Mouse (Mus musculus): ENCODE results near the gene Coq8b. TPM values are rescaled to one million over a fixed set of nuclear protein-coding genes. Genes with fewer than 3 reads are reported as not detected.

Gene Coq8b
- polyA plus RNA-seq, 1 experiment from 2014 or later, result 15.9 TPM

GRCm38 (mm10) chr7:27257852-27258204, 25.0 kb downstream of the Coq8b start:
- peak overlapping the region; percentile 71 for H3K4me3 ChIP-seq (ENCODE audit: low read length)
- peak overlapping the region; percentile 71 for H3K9ac ChIP-seq (ENCODE audit: low read length)
- H3K9me3 ChIP-seq (replicated peaks; ENCODE audit: control insufficient read depth, low read length), result no peaks in the 10 kb centered on the region
- H3K4me2 ChIP-seq (ENCODE audit: low read depth, low read length), result peak overlapping the region; percentile 92
- ATAC-seq (replicated peaks; ENCODE audit: extremely low read depth, insufficient read depth, low FRiP score), result 0 out of 2 replicates have a peak, but pooled peaks have one; percentile 1
- H3K27me3 ChIP-seq (ENCODE audit: control insufficient read depth, insufficient read depth, low read length), result no peaks in the 10 kb centered on the region
- 3% methylated on average over 5 of the region's 6 CpGs for WGBS
- peak overlapping the region; percentile 84 for H3K27ac ChIP-seq (ENCODE audit: low read length)
- peaks cover 21% of the 10 kb centered on the region for H3K4me1 ChIP-seq (ENCODE audit: control insufficient read depth, insufficient read depth, low read length)
- H3K36me3 ChIP-seq (ENCODE audit: control insufficient read depth, insufficient read depth), result peaks cover 3% of the 10 kb centered on the region; the same call in 1 of the 2 replicates

- Histone ChIP-seq H3K9me3 (replicated peaks; ENCODE audit: control insufficient read depth, low read length) (no peaks in the 10 kb centered on the region), H3K9ac (ENCODE audit: low read length) (peak within 1 kb of the TSS; percentile 82), H3K4me1 (ENCODE audit: control insufficient read depth, insufficient read depth, low read length) (peaks cover 21% of the 10 kb centered on the region), H3K27me3 (ENCODE audit: control insufficient read depth, insufficient read depth, low read length) (no peaks in the 10 kb centered on the region), H3K36me3 (ENCODE audit: control insufficient read depth, insufficient read depth) (peaks cover 3% of the 10 kb centered on the region; the same call in 1 of the 2 replicates), H3K4me2 (ENCODE audit: low read depth, low read length) (peak within 1 kb of the TSS; percentile 92), H3K4me3 (ENCODE audit: low read length) (peak within 1 kb of the TSS; percentile 71), H3K27ac (ENCODE audit: low read length) (peak within 1 kb of the TSS; percentile 84)
- under 1% methylated on average over 47 of the region's 47 CpGs for WGBS
- ATAC-seq (replicated peaks; ENCODE audit: extremely low read depth, insufficient read depth, low FRiP score), result peak; percentile 82
These were observed 25.5 kb downstream of the Coq8b start, which contains the start of gene Numbl for GRCm38 (mm10) chr7:27258205-27258899. Gene Numbl (plus strand): TSS chr7:27258433.

GRCm38 (mm10) chr7:27259271-27259721, 26.5 kb downstream of the Coq8b start:
- Histone ChIP-seq H3K27ac (ENCODE audit: low read length) (peak overlapping the region; percentile 49), H3K27me3 (ENCODE audit: control insufficient read depth, insufficient read depth, low read length) (no peaks in the 10 kb centered on the region), H3K9me3 (replicated peaks; ENCODE audit: control insufficient read depth, low read length) (no peaks in the 10 kb centered on the region), H3K4me3 (ENCODE audit: low read length) (peak overlapping the region; percentile 71), H3K4me2 (ENCODE audit: low read depth, low read length) (peak overlapping the region; percentile 92), H3K4me1 (ENCODE audit: control insufficient read depth, insufficient read depth, low read length) (peaks cover 21% of the 10 kb centered on the region), H3K36me3 (ENCODE audit: control insufficient read depth, insufficient read depth) (peaks cover 3% of the 10 kb centered on the region; the same call in 1 of the 2 replicates), H3K9ac (ENCODE audit: low read length) (peak overlapping the region; percentile 82)
- WGBS, result 11% methylated on average over 9 of the region's 9 CpGs
- ATAC-seq (replicated peaks; ENCODE audit: extremely low read depth, insufficient read depth, low FRiP score), result no peak

GRCm38 (mm10) chr7:27259771-27260170, 26.9 kb downstream of the Coq8b start:
- Histone ChIP-seq H3K27ac (ENCODE audit: low read length) (no peak overlapping the region), H3K9me3 (replicated peaks; ENCODE audit: control insufficient read depth, low read length) (no peaks in the 10 kb centered on the region), H3K4me3 (ENCODE audit: low read length) (peak overlapping the region; percentile 71), H3K9ac (ENCODE audit: low read length) (peak overlapping the region; percentile 82), H3K36me3 (ENCODE audit: control insufficient read depth, insufficient read depth) (peaks cover 3% of the 10 kb centered on the region; the same call in 1 of the 2 replicates), H3K4me1 (ENCODE audit: control insufficient read depth, insufficient read depth, low read length) (peaks cover 21% of the 10 kb centered on the region), H3K27me3 (ENCODE audit: control insufficient read depth, insufficient read depth, low read length) (no peaks in the 10 kb centered on the region), H3K4me2 (ENCODE audit: low read depth, low read length) (peak overlapping the region; percentile 92)
- no peak for ATAC-seq (replicated peaks; ENCODE audit: extremely low read depth, insufficient read depth, low FRiP score)
- 39% methylated on average over 5 of the region's 5 CpGs for WGBS

GRCm38 (mm10) chr7:27260856-27261255, 28.0 kb downstream of the Coq8b start:
- no peak overlapping the region for H3K4me3 ChIP-seq (ENCODE audit: low read length)
- H3K4me1 ChIP-seq (ENCODE audit: control insufficient read depth, insufficient read depth, low read length), result peaks cover 21% of the 10 kb centered on the region
- H3K4me2 ChIP-seq (ENCODE audit: low read depth, low read length), result no peak overlapping the region
- no peaks in the 10 kb centered on the region for H3K9me3 ChIP-seq (replicated peaks; ENCODE audit: control insufficient read depth, low read length)
- no peaks in the 10 kb centered on the region for H3K27me3 ChIP-seq (ENCODE audit: control insufficient read depth, insufficient read depth, low read length)
- peaks cover 3% of the 10 kb centered on the region; the same call in 1 of the 2 replicates for H3K36me3 ChIP-seq (ENCODE audit: control insufficient read depth, insufficient read depth)
- WGBS, result 68% methylated on average over 7 of the region's 7 CpGs
- H3K27ac ChIP-seq (ENCODE audit: low read length), result no peak overlapping the region
- no peak for ATAC-seq (replicated peaks; ENCODE audit: extremely low read depth, insufficient read depth, low FRiP score)
- no peak overlapping the region for H3K9ac ChIP-seq (ENCODE audit: low read length)

- Histone ChIP-seq H3K4me1 (ENCODE audit: control insufficient read depth, insufficient read depth, low read length) (peaks cover 15% of the 10 kb centered on the region), H3K4me2 (ENCODE audit: low read depth, low read length) (no peak overlapping the region), H3K9me3 (replicated peaks; ENCODE audit: control insufficient read depth, low read length) (no peaks in the 10 kb centered on the region), H3K9ac (ENCODE audit: low read length) (no peak overlapping the region), H3K36me3 (ENCODE audit: control insufficient read depth, insufficient read depth) (peaks cover 3% of the 10 kb centered on the region; the same call in 1 of the 2 replicates), H3K4me3 (ENCODE audit: low read length) (no peak overlapping the region), H3K27ac (ENCODE audit: low read length) (no peak overlapping the region), H3K27me3 (ENCODE audit: control insufficient read depth, insufficient read depth, low read length) (no peaks in the 10 kb centered on the region)
- 84% methylated on average over 6 of the region's 6 CpGs for WGBS
- no peak for ATAC-seq (replicated peaks; ENCODE audit: extremely low read depth, insufficient read depth, low FRiP score)
These were observed 29.1 kb downstream of the Coq8b start for GRCm38 (mm10) chr7:27261888-27262287.

GRCm38 (mm10) chr7:27264761-27265160, 31.9 kb downstream of the Coq8b start:
- Histone ChIP-seq H3K27ac (ENCODE audit: low read length) (no peak overlapping the region), H3K4me3 (ENCODE audit: low read length) (no peak overlapping the region), H3K9ac (ENCODE audit: low read length) (no peak overlapping the region), H3K36me3 (ENCODE audit: control insufficient read depth, insufficient read depth) (peaks cover 19% of the 10 kb centered on the region; the same call in 1 of the 2 replicates), H3K4me1 (ENCODE audit: control insufficient read depth, insufficient read depth, low read length) (peaks cover 3% of the 10 kb centered on the region; the same call in 1 of the 2 replicates), H3K9me3 (replicated peaks; ENCODE audit: control insufficient read depth, low read length) (no peaks in the 10 kb centered on the region), H3K27me3 (ENCODE audit: control insufficient read depth, insufficient read depth, low read length) (no peaks in the 10 kb centered on the region), H3K4me2 (ENCODE audit: low read depth, low read length) (no peak overlapping the region)
- no peak for ATAC-seq (replicated peaks; ENCODE audit: extremely low read depth, insufficient read depth, low FRiP score)
- WGBS, result 93% methylated on average over 12 of the region's 12 CpGs

GRCm38 (mm10) chr7:27266515-27267128, 33.8 kb downstream of the Coq8b start:
- 51% methylated on average over 20 of the region's 20 CpGs for WGBS
- Histone ChIP-seq H3K27ac (ENCODE audit: low read length) (no peak overlapping the region), H3K36me3 (ENCODE audit: control insufficient read depth, insufficient read depth) (peaks cover 30% of the 10 kb centered on the region), H3K9me3 (replicated peaks; ENCODE audit: control insufficient read depth, low read length) (no peaks in the 10 kb centered on the region), H3K4me1 (ENCODE audit: control insufficient read depth, insufficient read depth, low read length) (peaks cover 3% of the 10 kb centered on the region; the same call in 1 of the 2 replicates), H3K9ac (ENCODE audit: low read length) (no peak overlapping the region), H3K4me2 (ENCODE audit: low read depth, low read length) (peak overlapping the region; percentile 14; the same call in 1 of the 2 replicates), H3K27me3 (ENCODE audit: control insufficient read depth, insufficient read depth, low read length) (no peaks in the 10 kb centered on the region), H3K4me3 (ENCODE audit: low read length) (no peak overlapping the region)
- ATAC-seq (replicated peaks; ENCODE audit: extremely low read depth, insufficient read depth, low FRiP score), result no peak

- Histone ChIP-seq H3K4me2 (ENCODE audit: low read depth, low read length) (no peak overlapping the region), H3K27me3 (ENCODE audit: control insufficient read depth, insufficient read depth, low read length) (no peaks in the 10 kb centered on the region), H3K27ac (ENCODE audit: low read length) (no peak overlapping the region), H3K4me3 (ENCODE audit: low read length) (no peak overlapping the region), H3K9me3 (replicated peaks; ENCODE audit: control insufficient read depth, low read length) (no peaks in the 10 kb centered on the region), H3K36me3 (ENCODE audit: control insufficient read depth, insufficient read depth) (peaks cover 27% of the 10 kb centered on the region), H3K4me1 (ENCODE audit: control insufficient read depth, insufficient read depth, low read length) (peaks cover 3% of the 10 kb centered on the region; the same call in 1 of the 2 replicates), H3K9ac (ENCODE audit: low read length) (no peak overlapping the region)
- WGBS, result 87% methylated on average over 8 of the region's 8 CpGs
- ATAC-seq (replicated peaks; ENCODE audit: extremely low read depth, insufficient read depth, low FRiP score), result no peak
These were observed 38.6 kb downstream of the Coq8b start for GRCm38 (mm10) chr7:27271423-27271822.

All from heart, embryonic 16.5 days (tissue).